Mouse (Mus musculus): ENCODE measurements around the gene Stat6. TPM values are rescaled to one million over a fixed set of nuclear protein-coding genes. Genes with fewer than 3 reads are reported as not detected.

The Stat6 gene
- polyA plus RNA-seq, 1 experiment = 32.9 TPM

GRCm38 (mm10) chr10:127604465-127605250, 38.1 kb upstream of the Stat6 start:
- no peak overlapping the region for H3K9ac ChIP-seq (ENCODE audit: low read depth, poor library complexity, severe bottlenecking)
- no peaks in the 10 kb centered on the region for H3K36me3 ChIP-seq (ENCODE audit: control insufficient read depth, insufficient read depth, low read length, poor library complexity, severe bottlenecking)
- no peak overlapping the region for H3K27ac ChIP-seq (ENCODE audit: insufficient read depth, low read length)
- peaks cover 2% of the 10 kb centered on the region for H3K4me1 ChIP-seq (ENCODE audit: control insufficient read depth, insufficient read depth, low read length)
- no peaks in the 10 kb centered on the region for H3K27me3 ChIP-seq (ENCODE audit: control insufficient read depth, insufficient read depth, low read length, poor library complexity, severe bottlenecking)
- no peak overlapping the region for H3K4me3 ChIP-seq (ENCODE audit: low read depth, low read length)
- H3K9me3 ChIP-seq (replicated peaks; ENCODE audit: control insufficient read depth, insufficient read depth, low read length, poor library complexity, severe bottlenecking) = no peaks in the 10 kb centered on the region
- TF ChIP-seq EP300 (IDR thresholded peaks at IDR 0.05; ENCODE audit: insufficient read depth, low read depth, low read length) (no peak), CTCF (IDR thresholded peaks at IDR 0.05; ENCODE audit: low read depth, low read length) (no peak), POLR2A (IDR thresholded peaks at IDR 0.05; ENCODE audit: insufficient read depth, low read length) (no peak)

- Histone ChIP-seq H3K9ac (ENCODE audit: low read depth, poor library complexity, severe bottlenecking) (no peak overlapping the region), H3K4me1 (ENCODE audit: control insufficient read depth, insufficient read depth, low read length) (peaks cover 2% of the 10 kb centered on the region), H3K27me3 (ENCODE audit: control insufficient read depth, insufficient read depth, low read length, poor library complexity, severe bottlenecking) (no peaks in the 10 kb centered on the region), H3K27ac (ENCODE audit: insufficient read depth, low read length) (no peak overlapping the region), H3K9me3 (replicated peaks; ENCODE audit: control insufficient read depth, insufficient read depth, low read length, poor library complexity, severe bottlenecking) (no peaks in the 10 kb centered on the region), H3K4me3 (ENCODE audit: low read depth, low read length) (no peak overlapping the region), H3K36me3 (ENCODE audit: control insufficient read depth, insufficient read depth, low read length, poor library complexity, severe bottlenecking) (no peaks in the 10 kb centered on the region)
- TF ChIP-seq CTCF (IDR thresholded peaks at IDR 0.05; ENCODE audit: low read depth, low read length) (no peak), EP300 (IDR thresholded peaks at IDR 0.05; ENCODE audit: insufficient read depth, low read depth, low read length) (no peak), POLR2A (IDR thresholded peaks at IDR 0.05; ENCODE audit: insufficient read depth, low read length) (no peak)
Measured at GRCm38 (mm10) chr10:127605251-127605547, 37.6 kb upstream of the Stat6 start.

- H3K27ac ChIP-seq (ENCODE audit: insufficient read depth, low read length) = no peak overlapping the region
- no peaks in the 10 kb centered on the region for H3K9me3 ChIP-seq (replicated peaks; ENCODE audit: control insufficient read depth, insufficient read depth, low read length, poor library complexity, severe bottlenecking)
- no peak overlapping the region for H3K4me3 ChIP-seq (ENCODE audit: low read depth, low read length)
- no peak overlapping the region for H3K9ac ChIP-seq (ENCODE audit: low read depth, poor library complexity, severe bottlenecking)
- no peak for TF ChIP-seq EP300 (IDR thresholded peaks at IDR 0.05; ENCODE audit: insufficient read depth, low read depth, low read length)
- no peak for TF ChIP-seq CTCF (IDR thresholded peaks at IDR 0.05; ENCODE audit: low read depth, low read length)
- TF ChIP-seq POLR2A (IDR thresholded peaks at IDR 0.05; ENCODE audit: insufficient read depth, low read length) = no peak
- H3K36me3 ChIP-seq (ENCODE audit: control insufficient read depth, insufficient read depth, low read length, poor library complexity, severe bottlenecking) = no peaks in the 10 kb centered on the region
- no peaks in the 10 kb centered on the region for H3K27me3 ChIP-seq (ENCODE audit: control insufficient read depth, insufficient read depth, low read length, poor library complexity, severe bottlenecking)
- peaks cover 2% of the 10 kb centered on the region for H3K4me1 ChIP-seq (ENCODE audit: control insufficient read depth, insufficient read depth, low read length)
Measured at GRCm38 (mm10) chr10:127605756-127606155, 37.0 kb upstream of the Stat6 start.

- Histone ChIP-seq H3K9me3 (replicated peaks; ENCODE audit: control insufficient read depth, insufficient read depth, low read length, poor library complexity, severe bottlenecking) (no peaks in the 10 kb centered on the region), H3K27me3 (ENCODE audit: control insufficient read depth, insufficient read depth, low read length, poor library complexity, severe bottlenecking) (no peaks in the 10 kb centered on the region), H3K4me1 (ENCODE audit: control insufficient read depth, insufficient read depth, low read length) (peaks cover 2% of the 10 kb centered on the region), H3K9ac (ENCODE audit: low read depth, poor library complexity, severe bottlenecking) (no peak overlapping the region), H3K4me3 (ENCODE audit: low read depth, low read length) (no peak overlapping the region), H3K27ac (ENCODE audit: insufficient read depth, low read length) (no peak overlapping the region), H3K36me3 (ENCODE audit: control insufficient read depth, insufficient read depth, low read length, poor library complexity, severe bottlenecking) (no peaks in the 10 kb centered on the region)
- TF ChIP-seq CTCF (IDR thresholded peaks at IDR 0.05; ENCODE audit: low read depth, low read length) (no peak), POLR2A (IDR thresholded peaks at IDR 0.05; ENCODE audit: insufficient read depth, low read length) (no peak), EP300 (IDR thresholded peaks at IDR 0.05; ENCODE audit: insufficient read depth, low read depth, low read length) (no peak)
Measured at GRCm38 (mm10) chr10:127607059-127607458, 35.7 kb upstream of the Stat6 start.

DNA sequence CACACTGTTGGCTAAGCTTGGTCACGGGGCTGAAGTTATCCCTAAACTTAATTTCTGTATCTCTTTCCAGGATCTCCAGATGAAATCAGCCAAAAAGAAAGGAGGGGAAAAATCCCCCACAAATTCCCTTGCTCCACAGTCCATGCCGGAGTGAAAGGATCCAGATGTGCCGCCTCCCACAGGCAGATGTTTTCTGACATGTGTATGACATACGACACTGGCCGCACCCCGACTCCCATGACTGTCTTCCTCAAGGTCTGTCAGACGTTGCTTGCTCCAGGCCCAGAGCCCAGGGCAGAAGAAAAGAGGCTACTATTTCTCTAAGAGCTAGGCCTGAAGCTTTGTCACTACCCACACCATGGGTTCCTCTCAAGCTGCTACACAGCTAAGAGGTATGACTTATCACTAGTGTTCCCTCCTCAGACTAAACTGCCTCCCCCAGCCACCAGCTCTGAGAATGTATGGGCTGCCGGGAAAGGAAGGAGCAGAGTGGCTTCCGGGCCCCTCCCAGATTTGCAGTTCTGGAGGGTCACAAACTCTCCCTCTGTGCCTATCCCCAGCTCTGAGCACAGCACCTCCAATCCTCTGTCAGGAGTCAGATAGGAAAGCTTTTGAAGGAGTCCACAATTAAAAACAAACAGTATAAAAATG, 33.2 kb upstream of the Stat6 start:
- H3K27ac ChIP-seq (ENCODE audit: insufficient read depth, low read length) = 0 out of 2 replicates have a peak overlapping the region, but pooled peaks have one; percentile 46
- TF ChIP-seq POLR2A (IDR thresholded peaks at IDR 0.05; ENCODE audit: insufficient read depth, low read length) (no peak), EP300 (IDR thresholded peaks at IDR 0.05; ENCODE audit: insufficient read depth, low read depth, low read length) (no peak), CTCF (IDR thresholded peaks at IDR 0.05; ENCODE audit: low read depth, low read length) (no peak)
- no peaks in the 10 kb centered on the region for H3K9me3 ChIP-seq (replicated peaks; ENCODE audit: control insufficient read depth, insufficient read depth, low read length, poor library complexity, severe bottlenecking)
- H3K36me3 ChIP-seq (ENCODE audit: control insufficient read depth, insufficient read depth, low read length, poor library complexity, severe bottlenecking) = no peaks in the 10 kb centered on the region
- no peak overlapping the region for H3K9ac ChIP-seq (ENCODE audit: low read depth, poor library complexity, severe bottlenecking)
- no peak overlapping the region for H3K4me3 ChIP-seq (ENCODE audit: low read depth, low read length)
- no peaks in the 10 kb centered on the region for H3K27me3 ChIP-seq (ENCODE audit: control insufficient read depth, insufficient read depth, low read length, poor library complexity, severe bottlenecking)
- peaks cover 2% of the 10 kb centered on the region for H3K4me1 ChIP-seq (ENCODE audit: control insufficient read depth, insufficient read depth, low read length)

DNA sequence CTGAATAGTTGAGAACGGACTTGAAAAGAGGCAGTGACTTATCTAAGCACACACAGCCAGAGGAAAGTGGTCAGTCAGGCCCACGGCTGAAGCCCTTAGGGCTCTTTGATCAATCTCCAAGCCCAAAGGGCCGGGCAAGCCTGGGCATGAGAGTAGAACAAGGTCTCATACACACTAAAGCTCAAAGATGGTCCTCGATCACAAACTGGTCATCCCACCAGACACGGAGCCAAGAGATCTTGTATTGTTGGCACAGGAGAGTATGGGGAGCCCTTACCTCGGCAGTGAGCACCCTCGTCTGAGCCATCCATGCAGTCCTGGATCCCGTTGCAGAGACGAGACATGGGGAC, 32.7 kb upstream of the Stat6 start:
- Histone ChIP-seq H3K27ac (ENCODE audit: insufficient read depth, low read length) (no peak overlapping the region; the same call in 1 of the 2 replicates), H3K9me3 (replicated peaks; ENCODE audit: control insufficient read depth, insufficient read depth, low read length, poor library complexity, severe bottlenecking) (no peaks in the 10 kb centered on the region), H3K4me3 (ENCODE audit: low read depth, low read length) (no peak overlapping the region), H3K9ac (ENCODE audit: low read depth, poor library complexity, severe bottlenecking) (no peak overlapping the region), H3K36me3 (ENCODE audit: control insufficient read depth, insufficient read depth, low read length, poor library complexity, severe bottlenecking) (no peaks in the 10 kb centered on the region), H3K27me3 (ENCODE audit: control insufficient read depth, insufficient read depth, low read length, poor library complexity, severe bottlenecking) (no peaks in the 10 kb centered on the region), H3K4me1 (ENCODE audit: control insufficient read depth, insufficient read depth, low read length) (peaks cover 4% of the 10 kb centered on the region)
- no peak for TF ChIP-seq CTCF (IDR thresholded peaks at IDR 0.05; ENCODE audit: low read depth, low read length)
- no peak for TF ChIP-seq POLR2A (IDR thresholded peaks at IDR 0.05; ENCODE audit: insufficient read depth, low read length)
- no peak for TF ChIP-seq EP300 (IDR thresholded peaks at IDR 0.05; ENCODE audit: insufficient read depth, low read depth, low read length)

Measured in ES-Bruce4 (cell line).